Mouse (Mus musculus) hindbrain, embryonic 15.5 days (tissue): Measurements from ENCODE around the gene Zbtb1. TPM values are rescaled to one million over a fixed set of nuclear protein-coding genes. Genes with fewer than 3 reads are reported as not detected.

ENCODE experiments used
- ATAC-seq: fragments of 200-750 bp; cut with Nextera tagmentation; 2 replicates; pipeline ENCODE4 v1.8.0; 2017; ENCODE audit warnings: low read depth, moderate number of reproducible peaks, moderate TSS enrichment; ENCODE audit not compliant: low FRiP score
- H3K27ac ChIP-seq: fragments of 300-500 bp; sonication (generic); replicated peaks from 2 replicates; pipeline ENCODE4 v1.5.1; 2015; ENCODE audit warnings: mild to moderate bottlenecking, inconsistent platforms
- H3K27me3 ChIP-seq: fragments of 300-500 bp; sonication (generic); 2 replicates; pipeline ENCODE4 v1.6.1; 2015; ENCODE audit warnings: control low read depth, inconsistent platforms
- H3K36me3 ChIP-seq: fragments of 300-500 bp; sonication (generic); 2 replicates; pipeline ENCODE4 v1.6.1; 2015; ENCODE audit warnings: control low read depth, inconsistent platforms
- H3K4me1 ChIP-seq: fragments of 300-500 bp; sonication (generic); replicated peaks from 2 replicates; pipeline ENCODE4 v1.6.1; 2015; ENCODE audit warnings: control low read depth, inconsistent platforms
- H3K4me2 ChIP-seq: fragments of 300-500 bp; sonication (generic); 2 replicates; pipeline ENCODE4 v1.6.1; 2015; ENCODE audit warnings: moderate library complexity, mild to moderate bottlenecking, inconsistent platforms
- H3K4me3 ChIP-seq: fragments of 300-500 bp; sonication (generic); 2 replicates; pipeline ENCODE4 v1.5.1; 2015; ENCODE audit warnings: mild to moderate bottlenecking, inconsistent platforms
- H3K9ac ChIP-seq: fragments of 300-500 bp; sonication (generic); 2 replicates; pipeline ENCODE4 v1.6.1; 2015; ENCODE audit warnings: inconsistent platforms
- H3K9me3 ChIP-seq: fragments of 300-500 bp; sonication (generic); 2 replicates; pipeline ENCODE4 v1.6.1; 2016; ENCODE audit warnings: control low read depth, inconsistent platforms
- WGBS: fragments of 180-500 bp; shearing (Covaris S2); methylation state at CpG from one replicate; pipeline ENCODE4 v1.1.7; 2015; 5-methylcytosine and 5-hydroxymethylcytosine counted together
- polyA plus RNA-seq: library from polyadenylated mRNA; unstranded; fragments of >200 nt; fragmentation: Nextera tagmentation; extraction: Ambion mirVana; gene quantifications from 2 replicates; pipeline ENCODE4 v1.2.1, GENCODE M21; 2015

Zbtb1 gene
- polyA plus RNA-seq, 1 experiment from 2014 or later = 3.9 TPM

GRCm38 (mm10) chr12:76360868-76361267, 9.2 kb upstream of the Zbtb1 start:
- WGBS = 40% methylated on average over 1 of the region's 1 CpGs
- Histone ChIP-seq H3K27ac (no peak overlapping the region), H3K4me1 (0 out of 2 replicates have a peak, but pooled peaks cover 4% of the 10 kb centered on the region), H3K36me3 (no peaks in the 10 kb centered on the region), H3K9ac (no peak overlapping the region), H3K27me3 (no peaks in the 10 kb centered on the region), H3K4me3 (no peak overlapping the region), H3K9me3 (no peaks in the 10 kb centered on the region), H3K4me2 (no peak overlapping the region)
- no peak for ATAC-seq

- Histone ChIP-seq H3K9ac (no peak overlapping the region), H3K9me3 (no peaks in the 10 kb centered on the region), H3K27me3 (no peaks in the 10 kb centered on the region), H3K4me1 (0 out of 2 replicates have a peak, but pooled peaks cover 11% of the 10 kb centered on the region), H3K27ac (no peak overlapping the region), H3K36me3 (no peaks in the 10 kb centered on the region), H3K4me2 (no peak overlapping the region), H3K4me3 (no peak overlapping the region)
- 80% methylated on average over 9 of the region's 9 CpGs for WGBS
- ATAC-seq = no peak
Measured at GRCm38 (mm10) chr12:76361405-76362302, 8.4 kb upstream of the Zbtb1 start.

GRCm38 (mm10) chr12:76362303-76362676, 7.8 kb upstream of the Zbtb1 start:
- H3K27me3 ChIP-seq = no peaks in the 10 kb centered on the region
- H3K27ac ChIP-seq = no peak overlapping the region
- no peak overlapping the region for H3K4me2 ChIP-seq
- H3K4me1 ChIP-seq = peaks cover 16% of the 10 kb centered on the region
- H3K36me3 ChIP-seq = no peaks in the 10 kb centered on the region
- H3K9me3 ChIP-seq = no peaks in the 10 kb centered on the region
- no peak for ATAC-seq
- H3K9ac ChIP-seq = no peak overlapping the region
- WGBS = 89% methylated on average over 9 of the region's 9 CpGs
- no peak overlapping the region for H3K4me3 ChIP-seq

GRCm38 (mm10) chr12:76366276-76366675, 3.8 kb upstream of the Zbtb1 start:
- H3K4me3 ChIP-seq = no peak overlapping the region
- H3K36me3 ChIP-seq = no peaks in the 10 kb centered on the region
- peaks cover 30% of the 10 kb centered on the region for H3K4me1 ChIP-seq
- no peak overlapping the region for H3K9ac ChIP-seq
- ATAC-seq = no peak
- H3K4me2 ChIP-seq = no peak overlapping the region
- H3K9me3 ChIP-seq = no peaks in the 10 kb centered on the region
- no peaks in the 10 kb centered on the region for H3K27me3 ChIP-seq
- H3K27ac ChIP-seq = no peak overlapping the region
- WGBS = 83% methylated on average over 3 of the region's 3 CpGs

GRCm38 (mm10) chr12:76367096-76367995, 2.7 kb upstream of the Zbtb1 start:
- Histone ChIP-seq H3K36me3 (no peaks in the 10 kb centered on the region), H3K4me1 (peaks cover 41% of the 10 kb centered on the region), H3K4me3 (peak overlapping the region; percentile 72; the same call in 1 of the 2 replicates), H3K9me3 (no peaks in the 10 kb centered on the region), H3K27ac (peak overlapping the region; percentile 97; the same call in 1 of the 2 replicates), H3K4me2 (peak overlapping the region; percentile 82), H3K27me3 (no peaks in the 10 kb centered on the region), H3K9ac (peak overlapping the region; percentile 97)
- ATAC-seq = no peak
- 24% methylated on average over 14 of the region's 14 CpGs for WGBS

- Histone ChIP-seq H3K36me3 (no peaks in the 10 kb centered on the region), H3K4me3 (peak overlapping the region; percentile 72), H3K4me1 (peaks cover 46% of the 10 kb centered on the region), H3K27ac (peak overlapping the region; percentile 97), H3K4me2 (peak overlapping the region; percentile 82), H3K9me3 (no peaks in the 10 kb centered on the region), H3K9ac (peak overlapping the region; percentile 97), H3K27me3 (no peaks in the 10 kb centered on the region)
- no peak for ATAC-seq
- 9% methylated on average over 9 of the region's 9 CpGs for WGBS
Measured at GRCm38 (mm10) chr12:76368201-76368789, 1.8 kb upstream of the Zbtb1 start.

GRCm38 (mm10) chr12:76368790-76369205, 1.3 kb upstream of the Zbtb1 start:
- Histone ChIP-seq H3K27me3 (no peaks in the 10 kb centered on the region), H3K9ac (peak overlapping the region; percentile 97), H3K4me3 (peak overlapping the region; percentile 72), H3K9me3 (no peaks in the 10 kb centered on the region), H3K27ac (peak overlapping the region; percentile 97), H3K4me1 (peaks cover 46% of the 10 kb centered on the region), H3K36me3 (no peaks in the 10 kb centered on the region), H3K4me2 (peak overlapping the region; percentile 82)
- under 1% methylated on average over 26 of the region's 26 CpGs for WGBS
- no peak for ATAC-seq

- Histone ChIP-seq H3K4me2 (peak within 1 kb of the TSS; percentile 82), H3K36me3 (no peaks in the 10 kb centered on the region), H3K9me3 (no peaks in the 10 kb centered on the region), H3K4me3 (peak within 1 kb of the TSS; percentile 72), H3K9ac (peak within 1 kb of the TSS; percentile 97), H3K27me3 (no peaks in the 10 kb centered on the region), H3K27ac (peak within 1 kb of the TSS; percentile 97), H3K4me1 (peaks cover 46% of the 10 kb centered on the region)
- ATAC-seq = peak; percentile 88
- WGBS = 0% methylated on average over 59 of the region's 96 CpGs
Measured at GRCm38 (mm10) chr12:76369206-76369977, 674 bp upstream of the Zbtb1 start, which contains the start of gene Zbtb25. Gene Zbtb25 (minus strand): TSS chr12:76369602.

GRCm38 (mm10) chr12:76370831-76371571, 935 bp downstream of the Zbtb1 start:
- ATAC-seq = peak; percentile 24; the same call in 1 of the 2 replicates
- WGBS = 0% methylated on average over 55 of the region's 63 CpGs

GRCm38 (mm10) chr12:76372046-76372445, 2.0 kb downstream of the Zbtb1 start:
- no peak for ATAC-seq
- Histone ChIP-seq H3K9ac (0 out of 2 replicates have a peak overlapping the region, but pooled peaks have one; percentile 97), H3K4me3 (peak overlapping the region; percentile 72), H3K36me3 (no peaks in the 10 kb centered on the region), H3K27me3 (no peaks in the 10 kb centered on the region), H3K9me3 (no peaks in the 10 kb centered on the region), H3K4me2 (peak overlapping the region; percentile 82), H3K27ac (no peak overlapping the region), H3K4me1 (peaks cover 33% of the 10 kb centered on the region)
- WGBS = 49% methylated on average over 7 of the region's 7 CpGs

More at GRCm38 (mm10) chr12:76370831-76371571, 935 bp downstream of the Zbtb1 start:
- Histone ChIP-seq H3K36me3 (no peaks in the 10 kb centered on the region), H3K27me3 (no peaks in the 10 kb centered on the region), H3K9ac (peak overlapping the region; percentile 97), H3K4me3 (peak overlapping the region; percentile 72), H3K27ac (peak overlapping the region; percentile 97), H3K9me3 (no peaks in the 10 kb centered on the region), H3K4me1 (peaks cover 41% of the 10 kb centered on the region), H3K4me2 (peak overlapping the region; percentile 82)
